Comparison of ENCODE assay signal across 7 mouse cellular contexts in the genomic region with DNA sequence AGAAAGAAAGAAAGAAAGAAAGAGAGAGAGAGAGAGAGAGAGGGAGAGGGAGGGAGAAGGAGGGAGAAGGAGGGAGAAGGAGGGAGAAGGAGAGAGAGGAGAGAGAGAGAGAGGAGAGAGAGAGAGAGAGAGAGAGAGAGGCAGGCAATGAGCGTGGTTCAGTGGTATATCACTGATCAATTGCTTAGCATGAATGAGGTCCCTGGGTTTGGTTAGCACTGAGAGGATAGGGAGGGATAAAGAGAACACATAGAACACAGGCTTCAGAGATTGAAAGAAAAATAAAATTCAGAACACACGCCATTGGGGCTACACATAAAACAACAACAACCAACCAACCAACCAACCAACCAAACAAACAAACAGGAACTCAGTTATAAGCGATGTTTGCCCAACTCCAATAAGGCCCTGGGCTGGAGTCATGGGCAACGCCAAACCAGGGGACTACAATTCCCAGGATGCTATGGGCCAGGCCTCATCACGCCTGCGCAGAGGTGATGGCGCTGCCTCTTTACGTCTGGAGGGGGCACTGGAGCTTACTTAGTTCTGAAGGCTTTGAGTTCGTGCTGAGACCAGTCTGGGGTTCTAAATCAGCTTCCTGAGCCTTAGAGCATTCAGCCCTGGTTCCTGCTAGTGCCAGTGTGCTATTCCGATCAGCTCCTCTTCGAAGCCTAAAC. TPM values are rescaled to one million over a fixed set of nuclear protein-coding genes. Genes with fewer than 3 reads are reported as not detected.
DNase-seq lines count a peak whose midpoint lies in the region; ATAC-seq and TF ChIP-seq lines count a peak whose summit lies in the region.

No protein-coding gene starts in this region.

- no peaks in the 10 kb centered on the region for H3K79me2 ChIP-seq in heart, adult 2 months (replicated peaks; ENCODE audit: control insufficient read depth, insufficient read depth, low read length)

- H3K27ac ChIP-seq in bone marrow, adult 2 months (ENCODE audit: control insufficient read depth, insufficient read depth, low read depth, low read length, poor library complexity): peak overlapping the region; percentile 70
- H3K27ac ChIP-seq in embryonic facial prominence, embryonic 13.5 days: peak overlapping the region; percentile 39; the same call in 1 of the 2 replicates
- H3K27ac ChIP-seq in heart, adult 2 months: peak overlapping the region; percentile 88
- H3K27ac ChIP-seq in kidney, adult 2 months (ENCODE audit: insufficient read depth, low read depth, low read length): no peak overlapping the region
- H3K27ac ChIP-seq in limb, embryonic 12.5 days: no peak overlapping the region
- H3K27ac ChIP-seq in midbrain, embryonic 14.5 days (replicated peaks; ENCODE audit: low read depth, low read length): no peak overlapping the region

- peak overlapping the region; percentile 57 for H3K4me2 ChIP-seq in embryonic facial prominence, embryonic 13.5 days
- peak overlapping the region; percentile 45 for H3K4me2 ChIP-seq in limb, embryonic 12.5 days
- peak overlapping the region; percentile 51 for H3K4me2 ChIP-seq in midbrain, embryonic 14.5 days (ENCODE audit: low read length)

- TF ChIP-seq CTCF in bone marrow, adult 2 months (IDR thresholded peaks at IDR 0.05; ENCODE audit: control insufficient read depth, insufficient read depth, low read length): peak; percentile 53; the same call in 1 of the 2 replicates
- peak; percentile 80 for TF ChIP-seq CTCF in heart, adult 2 months (IDR thresholded peaks at IDR 0.05)
- TF ChIP-seq CTCF in kidney, adult 2 months (conservative IDR thresholded peaks at IDR 0.05; ENCODE audit: insufficient read depth, insufficient read length, low read depth, low read length): peak; percentile 62

- no peaks in the 10 kb centered on the region; the same call in 1 of the 2 replicates for H3K4me1 ChIP-seq in bone marrow, adult 2 months (ENCODE audit: control insufficient read depth, insufficient read depth, low read length)
- H3K4me1 ChIP-seq in embryonic facial prominence, embryonic 13.5 days: 0 out of 2 replicates have a peak, but pooled peaks cover 3% of the 10 kb centered on the region
- H3K4me1 ChIP-seq in heart, adult 2 months (ENCODE audit: control insufficient read depth, insufficient read depth, low read length): no peaks in the 10 kb centered on the region; the same call in 1 of the 2 replicates
- H3K4me1 ChIP-seq in kidney, adult 2 months (ENCODE audit: control insufficient read depth, insufficient read depth, low read length): no peaks in the 10 kb centered on the region
- H3K4me1 ChIP-seq in limb, embryonic 12.5 days (replicated peaks): no peaks in the 10 kb centered on the region
- no peaks in the 10 kb centered on the region for H3K4me1 ChIP-seq in midbrain, embryonic 14.5 days (ENCODE audit: control insufficient read depth, insufficient read depth, low read length)

- peak; percentile 81; the same call in 1 of the 2 replicates for ATAC-seq in embryonic facial prominence, embryonic 13.5 days (ENCODE audit: insufficient number of reproducible peaks, insufficient read depth, low FRiP score, low TSS enrichment, low read depth)
- ATAC-seq in limb, embryonic 12.5 days (ENCODE audit: insufficient number of reproducible peaks, insufficient read depth, low FRiP score, low TSS enrichment, low read depth): peak; percentile 89; the same call in 1 of the 2 replicates
- ATAC-seq in midbrain, embryonic 14.5 days (ENCODE audit: low FRiP score, low TSS enrichment): peak; percentile 90

- intact Hi-C loops in heart, adult 2 months (cut with DNase I): loop anchor here (2.0 kb wide), 1 partner anchor 35 kb away; no protein-coding TSS in a partner anchor

- H3K9ac ChIP-seq in embryonic facial prominence, embryonic 13.5 days: 0 out of 2 replicates have a peak overlapping the region, but pooled peaks have one; percentile 46
- peak overlapping the region; percentile 56 for H3K9ac ChIP-seq in heart, adult 2 months (ENCODE audit: low read depth, low read length)
- H3K9ac ChIP-seq in limb, embryonic 12.5 days (replicated peaks): no peak overlapping the region; the same call in 1 of the 2 replicates
- H3K9ac ChIP-seq in midbrain, embryonic 14.5 days (replicated peaks; ENCODE audit: low read length): 0 out of 2 replicates have a peak overlapping the region, but pooled peaks have one; percentile 14

- TF ChIP-seq EP300 in heart, adult 2 months (IDR thresholded peaks at IDR 0.05; ENCODE audit: insufficient read depth, low read depth, low read length): peak; percentile 50; the same call in 1 of the 2 replicates

- peak overlapping the region; percentile 62 for H3K4me3 ChIP-seq in bone marrow, adult 2 months (replicated peaks; ENCODE audit: control insufficient read depth, low read depth, low read length)
- peak overlapping the region; percentile 35 for H3K4me3 ChIP-seq in embryonic facial prominence, embryonic 13.5 days
- H3K4me3 ChIP-seq in heart, adult 2 months: peak overlapping the region; percentile 47
- peak overlapping the region; percentile 27 for H3K4me3 ChIP-seq in kidney, adult 2 months (ENCODE audit: insufficient read depth, low read depth, low read length)
- H3K4me3 ChIP-seq in limb, embryonic 12.5 days (replicated peaks): peak overlapping the region; percentile 29
- H3K4me3 ChIP-seq in midbrain, embryonic 14.5 days (replicated peaks; ENCODE audit: low read depth, low read length): peak overlapping the region; percentile 31

- 11% methylated on average over 11 of the region's 11 CpGs for WGBS in bone marrow, adult 2 months
- WGBS in embryonic facial prominence, embryonic 13.5 days: 18% methylated on average over 11 of the region's 11 CpGs
- 17% methylated on average over 11 of the region's 11 CpGs for WGBS in heart, adult 2 months
- WGBS in kidney, adult 2 months: 18% methylated on average over 11 of the region's 11 CpGs
- 18% methylated on average over 10 of the region's 11 CpGs for WGBS in limb, embryonic 12.5 days
- WGBS in midbrain, embryonic 14.5 days: 18% methylated on average over 11 of the region's 11 CpGs

- peak; percentile 57; the same call in 1 of the 2 replicates for TF ChIP-seq POLR2A in bone marrow, adult 2 months (IDR thresholded peaks at IDR 0.05; ENCODE audit: borderline replicate concordance, control insufficient read depth, low read depth, low read length)
- peak; percentile 75 for TF ChIP-seq POLR2A in heart, adult 2 months (IDR thresholded peaks at IDR 0.05; ENCODE audit: insufficient read depth, low read depth, low read length)
- no peak for TF ChIP-seq POLR2A in kidney, adult 2 months (IDR thresholded peaks at IDR 0.05; ENCODE audit: low read depth, low read length)

- H3K27me3 ChIP-seq in embryonic facial prominence, embryonic 13.5 days: no peaks in the 10 kb centered on the region
- H3K27me3 ChIP-seq in heart, adult 2 months (ENCODE audit: control insufficient read depth, insufficient read depth, low read length): no peaks in the 10 kb centered on the region
- no peaks in the 10 kb centered on the region for H3K27me3 ChIP-seq in kidney, adult 2 months (replicated peaks; ENCODE audit: control insufficient read depth, insufficient read depth, low read length)
- no peaks in the 10 kb centered on the region for H3K27me3 ChIP-seq in limb, embryonic 12.5 days
- H3K27me3 ChIP-seq in midbrain, embryonic 14.5 days (ENCODE audit: control insufficient read depth, insufficient read depth, low read length): no peaks in the 10 kb centered on the region

- no peaks in the 10 kb centered on the region for H3K9me3 ChIP-seq in embryonic facial prominence, embryonic 13.5 days
- H3K9me3 ChIP-seq in limb, embryonic 12.5 days: no peaks in the 10 kb centered on the region
- H3K9me3 ChIP-seq in midbrain, embryonic 14.5 days (ENCODE audit: control insufficient read depth, low read length): no peaks in the 10 kb centered on the region

- peak; percentile 89 to 90 for DNase-seq in heart, adult 2 months
- peak; percentile 93 for DNase-seq in kidney, adult 2 months
- DNase-seq in midbrain, embryonic 14.5 days: peak; percentile 94
- DNase-seq in spleen, adult 18-20 months: peak; percentile 84 to 85

- H3K36me3 ChIP-seq in embryonic facial prominence, embryonic 13.5 days: no peaks in the 10 kb centered on the region
- H3K36me3 ChIP-seq in heart, adult 2 months (ENCODE audit: control insufficient read depth, insufficient read depth, low read length): no peaks in the 10 kb centered on the region
- H3K36me3 ChIP-seq in kidney, adult 2 months (ENCODE audit: control insufficient read depth, insufficient read depth, low read length): no peaks in the 10 kb centered on the region
- H3K36me3 ChIP-seq in limb, embryonic 12.5 days: no peaks in the 10 kb centered on the region
- no peaks in the 10 kb centered on the region for H3K36me3 ChIP-seq in midbrain, embryonic 14.5 days (ENCODE audit: control insufficient read depth, insufficient read depth, low read length)

RNA-seq across cellular contexts. Expression of a gene that starts 5.5 kb away (rescaled TPM):
- polyA plus RNA-seq in bone marrow, adult 2 months (2011; ENCODE audit: insufficient read depth, insufficient read length, low replicate concordance, missing spikeins): 1.1 TPM in 1 of 2 replicates, not detected in the other
- polyA plus RNA-seq in embryonic facial prominence, embryonic 13.5 days (2015; fragmentation: Nextera tagmentation; extraction: Ambion mirVana): not detected in 2 replicates
- total RNA-seq in heart, adult 2 months (2021): under 1 TPM in 1 of 2 experiments, not detected in 1; 0.31 TPM
- not detected in 2 replicates for polyA plus RNA-seq in heart, adult 2 months (2012; rRNA removed)
- polyA plus RNA-seq in kidney, adult 2 months (2012; rRNA removed): 0.23 and 1.4 TPM in 2 replicates
- polyA plus RNA-seq in limb, embryonic 12.5 days (2016; fragmentation: Nextera tagmentation; extraction: Ambion mirVana): not detected in 2 replicates
- not detected in 2 replicates for polyA plus RNA-seq in midbrain, embryonic 14.5 days (2014; fragmentation: Nextera tagmentation; extraction: Ambion mirVana)

RNA-seq across cellular contexts. Expression of a gene that starts 14.7 kb away (rescaled TPM):
- 37.7 and 76.5 TPM in 2 replicates for polyA plus RNA-seq in bone marrow, adult 2 months (2011; ENCODE audit: insufficient read depth, insufficient read length, low replicate concordance, missing spikeins)
- 66.2 and 73.4 TPM in 2 replicates for polyA plus RNA-seq in embryonic facial prominence, embryonic 13.5 days (2015; fragmentation: Nextera tagmentation; extraction: Ambion mirVana)
- 10 to 100 TPM; 29.8 to 33.8 TPM for total RNA-seq in heart, adult 2 months (2021)
- 50.8 and 67.9 TPM in 2 replicates for polyA plus RNA-seq in heart, adult 2 months (2012; rRNA removed)
- 529 and 664 TPM in 2 replicates for polyA plus RNA-seq in kidney, adult 2 months (2012; rRNA removed)
- 62.0 and 63.8 TPM in 2 replicates for polyA plus RNA-seq in limb, embryonic 12.5 days (2016; fragmentation: Nextera tagmentation; extraction: Ambion mirVana)
- 68.1 and 80.6 TPM in 2 replicates for polyA plus RNA-seq in midbrain, embryonic 14.5 days (2014; fragmentation: Nextera tagmentation; extraction: Ambion mirVana)

RNA-seq across cellular contexts. Expression of a gene that starts 21.5 kb away (rescaled TPM):
- 88.6 and 105 TPM in 2 replicates for polyA plus RNA-seq in bone marrow, adult 2 months (2011; ENCODE audit: insufficient read depth, insufficient read length, low replicate concordance, missing spikeins)
- polyA plus RNA-seq in embryonic facial prominence, embryonic 13.5 days (2015; fragmentation: Nextera tagmentation; extraction: Ambion mirVana): 45.7 and 47.8 TPM in 2 replicates
- under 1 TPM; 0.30 to 0.31 TPM for total RNA-seq in heart, adult 2 months (2021)
- polyA plus RNA-seq in heart, adult 2 months (2012; rRNA removed): 1.6 and 1.7 TPM in 2 replicates
- polyA plus RNA-seq in kidney, adult 2 months (2012; rRNA removed): 17.3 and 26.6 TPM in 2 replicates
- 44.8 and 46.4 TPM in 2 replicates for polyA plus RNA-seq in limb, embryonic 12.5 days (2016; fragmentation: Nextera tagmentation; extraction: Ambion mirVana)
- polyA plus RNA-seq in midbrain, embryonic 14.5 days (2014; fragmentation: Nextera tagmentation; extraction: Ambion mirVana): 5.0 and 6.0 TPM in 2 replicates

RNA-seq across cellular contexts. Expression of a gene that starts 23.6 kb away (rescaled TPM):
- polyA plus RNA-seq in bone marrow, adult 2 months (2011; ENCODE audit: insufficient read depth, insufficient read length, low replicate concordance, missing spikeins): 186 and 275 TPM in 2 replicates
- 3.2 and 3.8 TPM in 2 replicates for polyA plus RNA-seq in embryonic facial prominence, embryonic 13.5 days (2015; fragmentation: Nextera tagmentation; extraction: Ambion mirVana)
- total RNA-seq in heart, adult 2 months (2021): 1 to 10 TPM in 1 of 2 experiments, under 1 TPM in 1; 0.97 to 1.0 TPM
- 1.8 and 4.8 TPM in 2 replicates for polyA plus RNA-seq in heart, adult 2 months (2012; rRNA removed)
- 4.5 and 12.6 TPM in 2 replicates for polyA plus RNA-seq in kidney, adult 2 months (2012; rRNA removed)
- 2.7 and 3.5 TPM in 2 replicates for polyA plus RNA-seq in limb, embryonic 12.5 days (2016; fragmentation: Nextera tagmentation; extraction: Ambion mirVana)
- polyA plus RNA-seq in midbrain, embryonic 14.5 days (2014; fragmentation: Nextera tagmentation; extraction: Ambion mirVana): 7.9 and 12.9 TPM in 2 replicates

RNA-seq across cellular contexts. Expression of a gene that starts 28.8 kb away (rescaled TPM):
- 1.5 TPM in 1 of 2 replicates, not detected in the other for polyA plus RNA-seq in bone marrow, adult 2 months (2011; ENCODE audit: insufficient read depth, insufficient read length, low replicate concordance, missing spikeins)
- polyA plus RNA-seq in embryonic facial prominence, embryonic 13.5 days (2015; fragmentation: Nextera tagmentation; extraction: Ambion mirVana): 0.81 and 1.5 TPM in 2 replicates
- total RNA-seq in heart, adult 2 months (2021): under 1 TPM; 0.11 to 0.34 TPM
- 0.32 and 0.55 TPM in 2 replicates for polyA plus RNA-seq in heart, adult 2 months (2012; rRNA removed)
- 4.9 and 5.8 TPM in 2 replicates for polyA plus RNA-seq in kidney, adult 2 months (2012; rRNA removed)
- 1.1 and 1.3 TPM in 2 replicates for polyA plus RNA-seq in limb, embryonic 12.5 days (2016; fragmentation: Nextera tagmentation; extraction: Ambion mirVana)
- polyA plus RNA-seq in midbrain, embryonic 14.5 days (2014; fragmentation: Nextera tagmentation; extraction: Ambion mirVana): 0.30 TPM in 1 of 2 replicates, not detected in the other

Comparison
In these comparisons a context has a peak if more than half of its experiments do, and no peak if none do; other contexts are left out.
1. H3K27ac ChIP-seq: peak in bone marrow, adult 2 months (single experiment), embryonic facial prominence, embryonic 13.5 days (single experiment) and heart, adult 2 months (single experiment); none in kidney, adult 2 months (single experiment), limb, embryonic 12.5 days (single experiment) and midbrain, embryonic 14.5 days (single experiment).
2. Peak in every context shown above with its lines, with median percentiles within 50 percentile points of each other: H3K4me3 ChIP-seq, CTCF ChIP-seq, ATAC-seq, H3K4me2 ChIP-seq and DNase-seq.